Mouse (Mus musculus) megakaryocyte, embryonic 14.5 days (primary cell): Measurements from ENCODE around the gene Usb1.

Experiments
- FLI1 ChIP-seq: IDR thresholded peaks from 2 replicates; pipeline ENCODE4 v1.6.1; 2012; ENCODE audit warnings: low read length, inconsistent platforms, mixed read lengths
- GATA1 ChIP-seq: IDR thresholded peaks from 3 replicates; pipeline ENCODE4 v1.6.1; 2012; ENCODE audit warnings: mixed read lengths, low read length, inconsistent platforms, borderline replicate concordance

GRCm38 (mm10) chr8:95302410-95302809, 29.7 kb upstream of the Usb1 start:
- no peak for TF ChIP-seq GATA1
- TF ChIP-seq FLI1 = no peak
